Mouse (Mus musculus): Measurements from ENCODE around the gene 3110001I22Rik.
"Not testable (repeated sequence)": the region's sequence is repeated elsewhere in the genome, so short reads cannot be mapped to it uniquely, and the experiment has no call there.

3110001I22Rik gene

GRCm38 (mm10) chr16:13671685-13672385 lies at the start of gene 3110001I22Rik, which contains the start of gene Bfar:
Gene 3110001I22Rik, plus strand, starts transcription at chr16:13671929.
Gene Bfar, plus strand, starts transcription at chr16:13671858.
- peak; percentile 51 for DNase-seq (ENCODE audit: extremely low read depth, low read depth, low spot score)

DNA sequence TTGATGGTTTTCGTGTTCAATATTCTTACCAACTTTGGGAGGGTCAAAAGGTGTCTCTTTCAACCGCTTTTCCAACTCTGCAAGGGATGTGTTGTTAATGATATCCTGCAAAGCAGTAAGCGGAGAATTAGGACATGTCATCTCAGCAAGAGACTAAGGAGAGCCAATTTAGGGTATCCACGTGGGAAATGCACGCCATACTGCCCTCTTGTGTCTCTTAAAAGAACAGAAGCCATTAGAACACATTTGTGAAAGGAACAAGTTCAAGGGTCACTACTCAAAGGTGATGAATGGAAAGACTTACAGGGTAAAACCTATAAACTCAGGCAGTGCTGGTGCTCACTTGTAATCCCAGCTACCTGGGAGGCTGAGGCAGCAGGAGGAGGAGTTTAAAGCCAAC lies 43.4 kb upstream of the 3110001I22Rik start:
- no peak for DNase-seq (ENCODE audit: extremely low read depth, low read depth, low spot score)

DNA sequence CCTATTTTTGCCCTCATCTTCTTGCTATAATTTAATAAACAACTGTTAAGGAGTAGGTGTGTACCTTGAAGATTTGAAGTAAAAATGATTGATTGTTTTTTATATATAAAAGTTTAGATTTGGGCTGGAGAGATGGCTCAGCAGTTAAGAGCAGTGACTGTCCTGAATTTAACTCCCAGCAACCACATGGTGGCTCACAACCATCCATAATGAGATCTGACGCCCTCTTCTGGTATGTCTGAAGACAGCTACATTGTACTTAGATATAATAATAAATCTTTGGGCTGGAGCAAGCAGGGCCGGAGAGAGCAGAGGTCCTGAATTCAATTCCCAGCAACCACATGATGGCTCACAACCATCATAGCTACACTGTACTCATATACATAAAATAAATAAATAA lies 33.5 kb upstream of the 3110001I22Rik start:
- DNase-seq (ENCODE audit: extremely low read depth, low read depth, low spot score): not testable (repeated sequence)

DNA sequence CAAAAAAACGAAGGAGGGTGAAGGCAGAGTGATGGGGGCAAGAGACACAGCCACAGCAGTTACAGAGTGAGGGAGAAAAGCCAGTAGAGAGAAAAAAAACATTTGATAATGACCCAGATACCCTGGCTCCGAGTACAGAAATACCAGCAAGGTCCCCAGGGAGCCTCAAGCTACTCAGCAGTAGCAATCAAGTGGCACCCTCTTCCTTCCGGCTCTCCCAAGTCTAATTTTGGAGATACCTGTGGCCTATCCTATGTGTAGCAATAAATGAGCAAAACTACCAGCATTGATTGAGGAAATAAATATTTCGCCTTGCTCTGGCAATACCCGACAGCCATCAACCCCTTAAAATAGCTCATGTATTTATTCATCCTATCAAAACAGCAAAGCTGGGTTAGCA lies 32.2 kb upstream of the 3110001I22Rik start:
- DNase-seq (ENCODE audit: extremely low read depth, low read depth, low spot score): no peak

DNA sequence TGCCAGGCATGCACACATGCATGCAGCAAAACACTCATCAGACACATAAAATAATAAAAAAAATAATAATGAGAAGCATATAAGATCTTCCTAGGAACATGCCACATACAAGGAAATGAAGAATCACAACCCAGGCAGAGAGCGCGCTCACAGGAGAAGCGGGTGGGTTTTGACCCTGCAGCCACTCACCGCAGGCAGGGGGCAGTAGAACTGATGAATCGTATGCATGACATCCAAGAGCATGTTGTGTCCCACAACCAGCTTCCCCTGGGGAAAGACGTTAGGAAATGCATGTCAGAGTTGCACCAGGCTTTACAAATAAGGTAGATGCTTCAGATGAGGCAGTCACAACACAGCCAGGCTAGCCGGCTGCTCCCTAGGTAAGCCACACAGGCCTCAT lies 31.7 kb upstream of the 3110001I22Rik start:
- no peak for DNase-seq (ENCODE audit: extremely low read depth, low read depth, low spot score)

- no peak for DNase-seq (ENCODE audit: extremely low read depth, low read depth, low spot score)
Observed at GRCm38 (mm10) chr16:13644474-13644873, 27.3 kb upstream of the 3110001I22Rik start.

DNA sequence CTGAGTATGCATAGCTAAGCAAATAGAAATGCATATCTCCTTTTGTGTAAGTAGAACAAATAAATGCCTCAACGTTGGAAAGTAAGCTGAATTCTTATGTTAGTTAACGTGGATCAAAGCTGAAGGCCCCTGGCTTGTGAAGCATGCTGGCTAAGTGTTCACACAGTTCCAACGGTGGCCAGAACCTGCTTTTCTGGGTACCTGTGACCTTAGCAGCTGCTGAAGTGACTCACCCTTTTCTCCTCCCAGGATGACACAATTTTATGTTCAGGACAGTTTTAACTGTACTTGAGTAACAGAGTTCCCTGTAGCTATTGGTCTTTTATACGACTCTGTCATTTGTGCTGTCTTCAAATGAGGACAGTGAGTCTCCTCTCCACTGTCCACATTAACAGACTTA lies 25.8 kb upstream of the 3110001I22Rik start:
- peak; percentile 49 for DNase-seq (ENCODE audit: extremely low read depth, low read depth, low spot score)

- no peak for DNase-seq (ENCODE audit: extremely low read depth, low read depth, low spot score)
Observed at GRCm38 (mm10) chr16:13658886-13659285, 12.8 kb upstream of the 3110001I22Rik start.

GRCm38 (mm10) chr16:13660736-13661135 lies 11.0 kb upstream of the 3110001I22Rik start:
- DNase-seq (ENCODE audit: extremely low read depth, low read depth, low spot score): no peak

DNA sequence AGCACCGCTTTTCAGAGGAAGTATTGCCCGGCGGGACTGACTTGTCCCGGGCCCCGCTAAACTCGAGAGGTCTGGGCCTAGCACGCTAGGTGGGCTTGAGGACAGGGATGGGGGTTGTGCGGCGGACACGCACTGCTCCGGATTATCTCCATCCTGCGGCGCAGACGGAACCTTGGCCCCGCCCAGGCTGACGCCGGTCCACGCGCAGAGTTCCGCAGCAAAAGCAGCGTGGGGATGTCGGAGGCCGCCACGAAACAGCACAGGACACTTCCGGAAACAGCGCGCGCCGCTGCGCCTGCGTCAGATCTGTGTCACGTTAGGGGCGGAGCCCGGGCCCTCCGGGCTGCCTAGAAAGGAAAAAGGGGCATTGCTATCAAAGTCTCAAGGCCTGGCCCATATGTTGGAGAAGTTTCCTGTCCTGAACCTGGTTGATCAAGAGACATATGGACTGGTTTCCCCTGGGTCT lies 3.8 kb upstream of the 3110001I22Rik start, which contains the start of gene Parn:
Gene Parn, minus strand, starts transcription at position 293 of the 466 bp plus-strand sequence.
- no peak for DNase-seq (ENCODE audit: extremely low read depth, low read depth, low spot score)

DNA sequence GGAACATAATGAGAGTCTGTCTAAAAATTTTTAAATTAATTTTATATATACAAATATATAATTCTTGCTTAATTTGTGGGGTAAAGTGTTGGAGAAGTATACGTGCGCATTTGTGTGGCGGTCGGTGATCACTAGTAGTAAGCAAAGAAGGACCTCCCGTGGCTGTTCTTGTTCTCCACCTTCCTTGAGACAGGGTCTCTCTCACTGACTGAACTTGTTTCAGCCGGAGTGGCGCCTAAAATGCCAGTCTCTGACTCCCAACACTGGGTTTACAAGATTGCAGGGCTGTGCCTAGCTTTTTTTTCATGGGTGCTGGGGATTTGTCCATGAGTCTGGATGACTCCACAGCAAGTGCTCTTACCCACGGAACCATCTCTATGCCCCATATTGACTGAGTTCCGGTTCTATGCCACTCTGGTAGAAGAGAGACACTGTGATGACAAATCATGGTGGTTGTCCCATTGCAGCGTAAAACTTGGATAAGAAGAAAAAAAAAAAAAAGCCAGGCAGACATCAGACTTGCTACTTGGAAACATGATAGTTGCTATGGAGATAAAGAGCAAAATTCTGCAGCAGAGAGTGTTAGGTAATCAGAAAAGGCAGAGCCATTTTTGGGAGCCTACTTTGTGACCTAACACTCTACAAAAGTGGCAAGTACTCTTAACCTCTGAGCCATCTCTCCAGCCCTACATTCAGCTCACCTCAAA lies 3.2 kb upstream of the 3110001I22Rik start:
- DNase-seq (ENCODE audit: extremely low read depth, low read depth, low spot score): no peak

- DNase-seq (ENCODE audit: extremely low read depth, low read depth, low spot score): no peak
Observed at GRCm38 (mm10) chr16:13669282-13669681, 2.4 kb upstream of the 3110001I22Rik start.

GRCm38 (mm10) chr16:13670896-13671295 lies 833 bp upstream of the 3110001I22Rik start:
- DNase-seq (ENCODE audit: extremely low read depth, low read depth, low spot score): not testable (repeated sequence)

- DNase-seq (ENCODE audit: extremely low read depth, low read depth, low spot score): no peak
Observed at GRCm38 (mm10) chr16:13672386-13672898, 713 bp downstream of the 3110001I22Rik start.

DNA sequence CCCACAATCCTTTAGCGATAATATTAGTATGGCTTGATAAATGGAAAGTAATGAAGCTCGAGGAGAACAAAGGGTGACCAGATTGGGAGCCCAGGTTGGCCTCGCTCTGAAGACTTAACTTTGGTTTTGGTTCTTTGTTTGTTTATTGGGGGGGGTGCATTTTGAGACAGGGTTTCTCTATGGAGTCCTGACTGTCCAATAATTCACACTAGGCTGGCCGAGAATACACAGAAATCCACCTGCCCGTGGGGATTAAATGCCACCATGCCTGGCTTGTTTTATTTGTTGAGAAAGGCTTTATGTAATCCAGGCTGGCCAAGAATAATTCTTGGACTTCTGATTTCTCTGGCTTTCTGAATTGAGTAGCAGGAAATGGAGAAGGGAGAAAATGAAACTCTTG lies 1.4 kb downstream of the 3110001I22Rik start:
- no peak for DNase-seq (ENCODE audit: extremely low read depth, low read depth, low spot score)

DNA sequence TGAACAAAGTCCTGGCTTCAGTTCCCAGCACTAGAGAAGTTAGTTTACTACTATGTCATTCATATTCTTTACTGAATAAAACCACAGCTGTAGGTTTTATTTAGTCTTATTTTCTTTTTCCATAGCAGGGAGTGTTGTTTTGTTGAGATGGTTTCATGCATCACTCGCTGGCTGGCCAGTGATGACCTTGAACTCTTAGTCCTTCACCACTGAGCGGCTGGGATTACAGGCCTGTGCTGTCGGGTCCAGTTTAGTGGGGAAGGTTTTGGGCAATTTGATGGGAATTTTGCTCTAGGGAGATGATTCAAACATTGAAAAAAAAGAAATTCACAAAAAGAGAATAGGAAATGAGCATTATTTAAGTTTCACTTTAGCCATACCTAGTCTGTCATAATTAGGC lies 2.8 kb downstream of the 3110001I22Rik start:
- DNase-seq (ENCODE audit: extremely low read depth, low read depth, low spot score): no peak

DNA sequence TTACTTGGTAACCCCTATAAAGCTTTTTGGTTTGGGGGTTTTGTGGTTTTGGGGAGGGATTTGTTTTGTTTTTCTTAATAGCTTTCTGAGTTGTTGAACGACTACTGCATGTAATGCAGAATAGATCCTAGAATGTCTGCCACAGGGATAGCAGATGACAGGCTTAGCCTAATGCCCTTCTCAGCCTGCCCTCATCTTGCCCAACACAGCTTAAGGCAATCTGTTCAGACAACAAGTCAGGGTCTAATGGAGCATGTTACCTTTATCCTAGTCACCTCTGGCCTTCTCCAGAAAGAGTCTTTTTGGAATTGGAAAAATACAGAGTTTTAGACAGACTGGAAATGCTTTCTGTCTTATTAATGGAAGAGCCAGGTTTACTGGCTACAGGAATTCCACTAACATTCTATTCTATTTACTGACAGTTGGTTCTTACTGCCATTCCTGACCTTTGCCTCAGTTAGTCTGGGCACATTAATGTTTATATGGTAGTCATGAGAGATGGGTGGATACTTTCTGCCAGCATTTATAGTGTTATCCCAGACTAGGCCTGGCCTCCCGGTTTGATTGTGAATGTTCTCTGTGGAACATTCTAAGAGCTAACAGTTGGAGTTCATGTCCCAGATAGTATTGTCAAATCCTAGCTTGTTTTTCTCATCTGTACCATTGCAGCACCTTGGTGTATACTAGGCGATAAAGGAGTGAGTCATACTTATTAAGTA lies 7.0 kb downstream of the 3110001I22Rik start:
- DNase-seq (ENCODE audit: extremely low read depth, low read depth, low spot score): peak; percentile 45

- DNase-seq (ENCODE audit: extremely low read depth, low read depth, low spot score): no peak
Observed at GRCm38 (mm10) chr16:13698998-13699397, 27.3 kb downstream of the 3110001I22Rik start.

- DNase-seq (ENCODE audit: extremely low read depth, low read depth, low spot score): no peak
Observed at GRCm38 (mm10) chr16:13702184-13702583, 30.5 kb downstream of the 3110001I22Rik start.

GRCm38 (mm10) chr16:13704676-13705075 lies 32.9 kb downstream of the 3110001I22Rik start:
- DNase-seq (ENCODE audit: extremely low read depth, low read depth, low spot score): no peak

DNA sequence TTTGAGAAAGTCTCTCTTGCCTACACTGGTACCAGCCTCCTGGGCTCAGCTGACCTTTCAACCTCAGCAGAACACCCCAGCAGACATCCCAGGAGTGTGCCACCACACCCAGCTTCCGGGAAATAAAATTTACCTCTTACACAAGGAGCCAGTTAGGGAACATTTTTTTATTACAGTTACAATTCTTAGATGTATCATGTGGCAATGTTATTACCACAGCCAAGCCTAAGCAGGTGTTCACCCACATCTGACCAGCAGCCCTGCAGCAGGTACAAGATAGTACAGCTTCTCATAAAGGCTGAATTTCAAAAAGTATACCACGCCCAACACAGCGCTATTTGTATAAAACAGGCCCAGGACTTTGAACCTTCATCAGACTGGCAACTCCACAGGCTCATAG lies 43.2 kb downstream of the 3110001I22Rik start:
- peak; percentile 21 for DNase-seq (ENCODE audit: extremely low read depth, low read depth, low spot score)
